Mouse (Mus musculus): ENCODE measurements around the gene Selenof. TPM values are rescaled to one million over a fixed set of nuclear protein-coding genes. Genes with fewer than 3 reads are reported as not detected.
"Not testable (repeated sequence)": the region's sequence is repeated elsewhere in the genome, so short reads cannot be mapped to it uniquely, and the experiment has no call there.

Selenof gene
- total RNA-seq, 2 experiments from 2014 or later = 204 to 206 TPM

- no peak for DNase-seq (ENCODE audit: extremely low spot score in 1 of 2, low spot score in 2 of 2)
- H3K27ac ChIP-seq = peak overlapping the region; percentile 42; the same call in 1 of the 2 replicates
- no peak overlapping the region for H3K4me3 ChIP-seq
- no peak for TF ChIP-seq CTCF (IDR thresholded peaks at IDR 0.05)
- intact Hi-C loops (cut with DNase I) = no loop called here
These were observed 14.9 kb downstream of the Selenof start for GRCm38 (mm10) chr3:144584789-144585553.

DNA sequence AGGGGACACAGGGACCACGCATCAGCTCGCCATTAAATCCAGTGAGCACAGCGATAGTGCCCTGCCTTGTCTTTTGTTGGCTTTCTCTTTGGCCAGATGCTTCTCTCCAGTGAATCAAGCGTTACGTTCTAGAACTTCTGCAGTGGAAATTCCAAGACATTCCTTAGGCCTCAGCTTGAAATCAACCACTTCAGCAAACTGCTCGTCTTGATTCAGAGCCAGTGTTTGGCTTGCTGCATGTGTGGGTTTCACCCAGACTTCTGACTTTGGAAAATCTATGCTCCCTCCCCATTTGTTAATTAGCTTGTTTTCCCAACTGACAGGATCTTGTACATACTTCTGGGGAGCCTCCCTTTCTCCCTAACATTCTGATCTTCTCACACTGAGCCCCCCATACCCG is 16.6 kb downstream of the Selenof start:
- Histone ChIP-seq H3K27ac (no peak overlapping the region), H3K4me3 (no peak overlapping the region)
- TF ChIP-seq CTCF (IDR thresholded peaks at IDR 0.05) = no peak
- DNase-seq (ENCODE audit: extremely low spot score in 1 of 2, low spot score in 2 of 2) = no peak
- intact Hi-C loops (cut with DNase I) = no loop called here

DNA sequence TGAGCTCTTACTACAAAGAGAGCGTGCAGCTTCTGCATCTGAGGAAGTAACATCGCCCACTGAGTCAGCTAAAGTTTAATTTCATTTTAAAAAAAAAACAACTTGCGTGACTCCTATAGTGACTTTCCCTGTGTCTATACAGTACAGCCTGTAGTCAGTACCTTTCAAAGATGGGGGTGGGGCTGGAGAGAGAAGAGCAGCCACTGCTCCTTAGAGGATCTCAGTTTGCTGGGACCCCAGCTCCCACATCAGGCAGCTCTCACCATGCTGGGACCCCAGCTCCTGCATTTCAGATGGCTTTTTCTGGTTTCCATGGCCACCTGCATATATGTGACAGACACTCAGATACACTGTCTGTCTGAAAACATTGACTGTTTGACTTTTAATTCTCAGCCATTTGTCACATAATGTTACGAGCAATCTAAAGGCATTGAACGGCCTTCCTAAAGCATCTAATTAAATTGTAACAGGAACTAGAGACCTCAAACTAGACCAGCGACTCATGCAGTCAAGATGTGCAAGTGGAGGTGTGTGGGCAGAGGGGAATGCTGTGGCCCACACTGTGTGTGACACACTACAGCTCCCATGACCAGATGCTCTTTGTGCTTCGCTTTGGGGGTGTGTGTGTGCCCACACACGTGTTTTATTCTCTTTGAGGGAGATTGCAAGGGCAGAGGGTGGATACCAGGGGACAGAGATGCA is 19.2 kb downstream of the Selenof start:
- Histone ChIP-seq H3K27ac (no peak overlapping the region), H3K4me3 (no peak overlapping the region)
- intact Hi-C loops (cut with DNase I) = no loop called here
- DNase-seq (ENCODE audit: extremely low spot score in 1 of 2, low spot score in 2 of 2) = no peak
- no peak for TF ChIP-seq CTCF (IDR thresholded peaks at IDR 0.05)

DNA sequence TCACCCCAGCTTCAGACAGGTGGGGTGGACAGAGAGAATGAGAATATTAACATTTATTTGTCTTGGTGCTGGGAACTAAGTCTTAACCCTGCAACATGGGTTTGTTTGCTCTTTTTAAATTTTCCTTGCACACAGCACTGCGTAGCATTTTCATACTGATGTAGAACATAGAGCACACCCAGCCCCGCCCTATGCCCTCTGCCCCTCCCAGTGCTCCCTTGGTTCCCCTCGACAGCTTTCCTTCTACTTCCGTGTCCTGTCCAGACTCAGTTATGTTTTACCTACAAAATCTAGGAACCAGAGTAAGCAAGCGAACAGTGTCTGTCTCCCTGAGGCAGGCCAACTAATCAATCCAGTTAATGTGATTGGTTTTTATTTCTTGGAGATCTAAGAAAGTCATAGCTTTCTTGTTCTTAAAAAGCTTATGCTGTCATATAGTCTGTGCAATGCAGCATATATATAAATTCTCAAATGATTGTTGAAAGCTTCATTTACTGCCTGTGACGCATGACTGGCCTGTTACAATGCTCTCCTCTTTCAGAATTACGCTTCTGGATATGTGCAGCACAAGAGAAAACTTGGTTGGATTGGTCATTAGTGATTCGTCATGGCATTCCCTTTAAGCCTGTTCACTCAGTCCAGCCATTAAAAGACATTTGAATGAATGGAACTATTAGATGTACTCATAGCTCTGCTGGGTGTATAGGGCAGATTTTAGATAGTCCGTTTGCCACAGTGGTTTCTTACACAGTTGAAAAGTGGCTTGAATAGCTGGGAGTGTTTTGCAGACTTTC is 23.1 kb downstream of the Selenof start:
- intact Hi-C loops (cut with DNase I) = no loop called here
- no peak overlapping the region for H3K27ac ChIP-seq
- no peak for TF ChIP-seq CTCF (IDR thresholded peaks at IDR 0.05)

GRCm38 (mm10) chr3:144597121-144597520 is 27.0 kb downstream of the Selenof start:
- no peak overlapping the region for H3K27ac ChIP-seq
- intact Hi-C loops (cut with DNase I) = no loop called here

More for the DNA sequence above, 23.1 kb downstream of the Selenof start:
- H3K4me3 ChIP-seq = no peak overlapping the region
- no peak for DNase-seq (ENCODE audit: extremely low spot score in 1 of 2, low spot score in 2 of 2)

DNA sequence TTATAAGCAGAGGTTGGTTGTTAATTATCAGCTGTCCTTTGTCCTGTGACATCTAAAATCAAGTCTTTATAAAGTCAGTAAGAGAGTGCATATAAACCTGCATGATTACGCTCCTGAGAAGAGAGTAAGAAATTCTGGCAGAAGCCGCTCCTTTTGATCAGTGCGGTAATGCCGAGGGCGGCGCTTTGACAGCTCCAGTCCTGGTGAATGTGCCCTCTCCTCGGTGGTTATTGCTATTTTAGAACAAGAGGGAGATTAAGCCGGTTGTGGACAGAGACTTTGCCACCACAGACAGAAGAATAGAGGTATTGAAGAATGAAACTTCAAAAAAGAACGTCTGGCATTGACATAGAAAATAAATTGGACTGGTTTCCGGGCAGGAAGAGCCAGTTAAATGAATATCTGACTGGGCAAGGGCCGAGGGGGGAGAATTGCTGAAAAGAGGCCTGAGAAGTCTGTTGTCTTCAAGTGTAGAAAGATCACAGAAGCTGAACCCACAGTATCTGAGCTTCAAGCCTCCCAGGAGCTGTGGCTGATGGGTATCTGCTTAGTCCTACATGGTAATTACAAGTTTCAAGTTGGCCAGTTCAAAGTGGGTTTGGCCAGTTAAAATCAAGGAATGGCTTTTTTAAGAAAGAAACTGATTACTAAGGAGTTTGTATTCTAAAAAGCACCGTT is 27.8 kb downstream of the Selenof start:
- no peak for TF ChIP-seq CTCF (IDR thresholded peaks at IDR 0.05)
- intact Hi-C loops (cut with DNase I) = no loop called here
- Histone ChIP-seq H3K4me3 (no peak overlapping the region), H3K27ac (0 out of 2 replicates have a peak overlapping the region, but pooled peaks have one; percentile 7)
- no peak for DNase-seq (ENCODE audit: extremely low spot score in 1 of 2, low spot score in 2 of 2)

More at GRCm38 (mm10) chr3:144597121-144597520, 27.0 kb downstream of the Selenof start:
- no peak for TF ChIP-seq CTCF (IDR thresholded peaks at IDR 0.05)
- no peak overlapping the region for H3K4me3 ChIP-seq
- no peak for DNase-seq (ENCODE audit: extremely low spot score in 1 of 2, low spot score in 2 of 2)

DNA sequence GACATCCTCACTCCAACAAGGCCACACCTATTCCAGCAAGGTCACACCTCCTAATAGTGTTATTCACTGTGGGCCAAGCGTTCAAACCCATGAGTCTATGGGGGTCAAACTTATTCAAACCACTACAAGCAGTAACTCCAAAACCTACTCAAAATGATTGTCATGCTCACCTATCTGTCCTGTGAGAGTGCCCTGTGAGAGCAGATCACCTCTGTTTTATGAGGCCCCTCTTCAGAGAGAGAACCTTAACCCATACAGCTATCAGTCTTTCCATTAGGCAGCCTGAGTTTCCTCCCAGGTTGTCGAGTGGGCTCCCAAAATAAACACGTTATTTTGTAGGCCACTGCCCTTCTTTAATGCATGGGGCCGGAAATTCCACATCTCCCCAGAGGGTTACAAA is 32.3 kb downstream of the Selenof start:
- intact Hi-C loops (cut with DNase I) = no loop called here
- no peak for TF ChIP-seq CTCF (IDR thresholded peaks at IDR 0.05)
- Histone ChIP-seq H3K4me3 (no peak overlapping the region), H3K27ac (no peak overlapping the region)
- DNase-seq (ENCODE audit: extremely low spot score in 1 of 2, low spot score in 2 of 2) = no peak

GRCm38 (mm10) chr3:144602819-144603218 is 32.7 kb downstream of the Selenof start:
- Histone ChIP-seq H3K27ac (no peak overlapping the region), H3K4me3 (no peak overlapping the region)
- no peak for TF ChIP-seq CTCF (IDR thresholded peaks at IDR 0.05)
- no peak for DNase-seq (ENCODE audit: extremely low spot score in 1 of 2, low spot score in 2 of 2)
- intact Hi-C loops (cut with DNase I) = no loop called here

DNA sequence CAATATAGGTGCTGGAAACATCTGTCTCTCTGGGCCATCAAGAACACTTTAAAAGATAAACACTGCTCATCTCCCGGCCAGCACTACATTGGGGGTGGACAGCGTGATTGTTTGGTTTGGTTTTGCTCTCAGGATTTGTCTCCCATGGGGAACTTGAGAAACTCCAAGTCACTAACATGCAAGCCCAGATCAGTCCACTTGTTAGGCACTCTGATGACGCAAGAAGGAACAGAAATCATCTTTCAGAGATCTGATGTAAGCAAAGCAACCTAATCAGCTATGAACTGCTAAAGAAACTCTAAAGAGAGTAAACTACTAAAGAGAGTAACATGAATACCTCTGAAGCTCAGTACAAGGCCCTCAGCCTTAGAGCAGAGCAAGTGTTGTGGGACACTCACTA is 33.5 kb downstream of the Selenof start:
- intact Hi-C loops (cut with DNase I) = no loop called here
- TF ChIP-seq CTCF (IDR thresholded peaks at IDR 0.05) = no peak
- H3K27ac ChIP-seq = no peak overlapping the region
- H3K4me3 ChIP-seq = no peak overlapping the region
- no peak for DNase-seq (ENCODE audit: extremely low spot score in 1 of 2, low spot score in 2 of 2)

DNA sequence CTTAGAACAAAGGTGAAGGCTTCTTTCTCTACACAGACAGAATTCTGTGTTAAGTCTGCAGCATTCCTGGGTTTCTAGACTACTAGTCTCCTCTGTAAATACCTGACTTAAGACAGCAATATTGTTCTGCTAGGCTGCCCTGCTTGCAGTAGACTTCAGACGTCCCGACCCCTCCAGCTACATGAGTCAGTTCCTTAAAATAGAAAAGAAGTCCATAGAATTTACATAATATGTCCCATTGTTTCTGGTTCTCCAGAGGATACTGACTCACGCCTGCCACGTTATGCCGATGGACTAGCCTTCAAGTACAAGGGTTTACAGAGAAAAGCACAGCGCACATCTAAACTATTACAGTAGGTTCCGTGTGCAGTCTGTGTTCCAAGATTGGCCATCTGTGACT is 34.1 kb downstream of the Selenof start:
- Histone ChIP-seq H3K27ac (no peak overlapping the region), H3K4me3 (no peak overlapping the region)
- no peak for DNase-seq (ENCODE audit: extremely low spot score in 1 of 2, low spot score in 2 of 2)
- no peak for TF ChIP-seq CTCF (IDR thresholded peaks at IDR 0.05)
- intact Hi-C loops (cut with DNase I) = no loop called here

GRCm38 (mm10) chr3:144605811-144606210 is 35.7 kb downstream of the Selenof start:
- intact Hi-C loops (cut with DNase I); DNase-seq (ENCODE audit: extremely low spot score in 1 of 2, low spot score in 2 of 2); H3K27ac ChIP-seq; H3K4me3 ChIP-seq: not testable (repeated sequence)

Measured in left cerebral cortex, adult 2 months (tissue).